Mouse (Mus musculus) lung, adult 2 months (tissue): ENCODE measurements at regions not wholly inside any gene's neighbourhood (a gene's known extent, or its start where the extent isn't known, plus 50 kb on each side); places are given as distances from the start of the nearest gene placed in this dataset.

Source experiments
- DNase-seq: peaks from one replicate; pipeline ENCODE4 v3.0.0; 2022
- H3K4me1 ChIP-seq: fragments of 200-500 bp; 2 replicates; pipeline ENCODE4 v1.6.1; 2011; ENCODE audit warnings: low read length; ENCODE audit not compliant: control insufficient read depth, insufficient read depth
- H3K4me3 ChIP-seq: fragments of 200-500 bp; replicated peaks from 2 replicates; pipeline ENCODE3; 2011; ENCODE audit warnings: low read depth, mild to moderate bottlenecking, control low read depth, low read length; ENCODE audit errors: extremely low read depth
- CTCF ChIP-seq: fragments of 200-500 bp; IDR thresholded peaks from 2 replicates; pipeline ENCODE4 v1.5.1; 2011; ENCODE audit warnings: mild to moderate bottlenecking, low read length, control low read depth; ENCODE audit not compliant: insufficient read depth
- POLR2A ChIP-seq: fragments of 200-500 bp; IDR thresholded peaks from 2 replicates; pipeline ENCODE4 v1.6.1; 2011; ENCODE audit warnings: low read depth, mild to moderate bottlenecking, control low read depth, low read length, borderline replicate concordance; ENCODE audit errors: extremely low read depth
- WGBS: fragments of 180-500 bp; shearing (Covaris S2); methylation state at CpG from one replicate; pipeline ENCODE4 v1.1.7; 2018; 5-methylcytosine and 5-hydroxymethylcytosine counted together

DNA sequence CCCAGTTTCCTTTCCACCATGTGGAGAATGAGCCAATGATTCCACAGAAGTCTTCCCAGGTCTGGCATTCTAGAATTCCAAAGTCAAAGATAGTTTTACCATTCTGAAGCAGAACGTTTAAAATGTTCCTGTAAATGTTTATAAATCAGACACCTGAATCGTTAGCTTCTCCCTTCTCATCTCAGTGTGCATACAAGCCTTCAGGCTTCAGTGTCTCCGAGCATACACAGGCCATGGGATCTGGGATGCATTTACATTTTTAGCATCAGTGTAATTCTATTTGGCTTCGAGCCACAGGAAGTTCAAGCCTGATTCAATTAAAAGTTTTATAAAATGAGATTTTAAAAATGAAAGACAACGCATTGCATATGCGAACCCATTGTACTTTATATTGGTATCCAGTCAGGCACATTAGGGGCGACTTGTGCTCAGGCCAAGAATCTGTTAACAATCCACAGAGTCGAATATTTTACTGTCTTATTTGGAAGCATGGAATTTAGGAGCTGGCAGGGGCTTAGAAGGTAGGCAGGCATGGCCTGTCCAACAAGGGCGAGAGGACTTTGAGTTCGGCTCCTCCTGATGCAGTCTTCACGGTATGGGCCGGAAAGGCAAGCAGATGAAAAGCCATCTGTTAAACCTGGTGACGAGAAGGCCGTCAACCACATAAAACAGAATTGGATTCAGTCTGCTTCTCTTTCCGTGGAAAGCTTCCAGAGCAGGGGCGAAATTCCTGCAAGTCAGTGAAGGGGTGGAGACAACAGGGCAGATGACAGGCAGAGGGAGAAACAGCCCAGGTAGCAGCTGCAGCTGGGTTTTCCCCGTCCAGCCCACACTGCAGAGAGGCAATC lies 63.7 kb upstream of the Sipa1l1 start:
- WGBS: 58% methylated on average over 17 of the region's 17 CpGs
- Histone ChIP-seq H3K4me1 (0 out of 2 replicates have a peak, but pooled peaks cover 3% of the 10 kb centered on the region), H3K4me3 (no peak overlapping the region)
- TF ChIP-seq CTCF (no peak), POLR2A (no peak)
- DNase-seq: no peak

DNA sequence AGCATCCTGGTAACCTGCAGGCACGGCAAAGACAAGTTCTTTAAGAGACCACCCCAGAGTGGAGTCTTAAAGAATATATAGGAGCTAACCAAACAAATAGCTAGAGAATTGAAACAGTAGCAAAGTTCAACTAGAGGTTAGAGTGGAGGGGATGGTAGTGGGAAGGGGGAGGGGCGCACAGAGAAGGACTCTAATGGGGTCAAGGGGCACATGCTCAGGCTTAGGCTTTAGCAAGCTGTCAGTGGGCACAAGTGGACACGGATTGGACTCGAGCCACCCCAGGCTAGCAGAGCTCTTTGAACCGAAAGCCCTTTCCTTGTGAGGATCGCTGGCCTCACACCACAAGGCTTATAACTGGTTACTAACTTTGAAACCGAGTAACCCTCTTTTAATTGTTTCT lies 53.4 kb upstream of the Sipa1l1 start:
- no peak for TF ChIP-seq CTCF
- TF ChIP-seq POLR2A: no peak

More for the DNA sequence above, 53.4 kb upstream of the Sipa1l1 start:
- 59% methylated on average over 7 of the region's 7 CpGs for WGBS
- Histone ChIP-seq H3K4me1 (no peaks in the 10 kb centered on the region; the same call in 1 of the 2 replicates), H3K4me3 (no peak overlapping the region)
- no peak for DNase-seq
